Comparison of ENCODE assay signal across 20 mouse cellular contexts in the genomic region with DNA sequence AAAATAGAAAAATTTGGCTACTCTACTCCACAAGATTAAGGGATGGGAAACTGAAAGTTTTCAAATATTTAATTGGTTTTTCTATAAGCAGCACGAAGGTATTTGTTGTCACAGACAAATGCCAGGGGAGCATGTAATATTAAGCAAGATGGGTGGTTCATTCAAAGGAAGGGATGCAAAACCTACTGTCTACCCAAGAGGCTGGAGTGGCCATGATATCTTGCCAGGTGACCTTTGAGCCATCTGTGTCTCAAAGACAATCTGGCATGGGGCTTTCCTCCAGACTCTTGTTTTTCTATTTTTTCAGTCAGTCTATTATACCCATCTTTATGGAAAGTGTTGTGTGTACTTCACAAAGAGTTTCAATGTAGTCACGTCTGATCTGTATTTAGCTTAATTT.
DNase-seq lines count a peak whose midpoint lies in the region; ATAC-seq lines count a peak whose summit lies in the region.
"Had no signal": no experiment of that assay in that cellular context is flagged by ENCODE, and none has a peak within 500 bp of the region (broad histone marks: within the 10 kb centered on the region; RNA-seq: fewer than 3 reads in every experiment).

No protein-coding gene starts in this region.

- H3K4me2 ChIP-seq in neural tube, embryonic 15.5 days: no peak overlapping the region
- H3K4me2 ChIP-seq: heart, embryonic 11.5 days; hindbrain, embryonic 12.5 days; hindbrain, embryonic 15.5 days had no signal

- no peaks in the 10 kb centered on the region for H3K36me3 ChIP-seq in neural tube, embryonic 15.5 days
- H3K36me3 ChIP-seq: hindbrain, embryonic 12.5 days; hindbrain, embryonic 15.5 days had no signal

- no peak overlapping the region for H3K27ac ChIP-seq in neural tube, embryonic 15.5 days (replicated peaks)
- H3K27ac ChIP-seq: gastrocnemius, adult 2 months; hindbrain, embryonic 12.5 days; hindbrain, embryonic 15.5 days had no signal

- H3K4me1 ChIP-seq in neural tube, embryonic 15.5 days: no peaks in the 10 kb centered on the region
- H3K4me1 ChIP-seq: hindbrain, embryonic 12.5 days; hindbrain, embryonic 15.5 days had no signal

- no peaks in the 10 kb centered on the region for H3K9me3 ChIP-seq in neural tube, embryonic 15.5 days (replicated peaks)
- H3K9me3 ChIP-seq: hindbrain, embryonic 12.5 days; hindbrain, embryonic 15.5 days had no signal

- H3K27me3 ChIP-seq in neural tube, embryonic 15.5 days (replicated peaks): no peaks in the 10 kb centered on the region
- H3K27me3 ChIP-seq: hindbrain, embryonic 12.5 days; hindbrain, embryonic 15.5 days had no signal

- ATAC-seq in neural tube, embryonic 15.5 days (ENCODE audit: low FRiP score): no peak
- ATAC-seq: CD4-positive, CD25-positive, alpha-beta regulatory T cell, adult 4 months; forebrain, embryonic 14.5 days; forebrain, postnatal 0 days; intestine, postnatal 0 days had no signal

- H3K9ac ChIP-seq in neural tube, embryonic 15.5 days (replicated peaks): no peak overlapping the region
- H3K9ac ChIP-seq: forebrain, postnatal 0 days; hindbrain, embryonic 12.5 days; hindbrain, embryonic 15.5 days had no signal

- H3K4me3 ChIP-seq in neural tube, embryonic 15.5 days (replicated peaks): no peak overlapping the region
- H3K4me3 ChIP-seq: gastrocnemius, adult 2 months; hindbrain, embryonic 12.5 days; hindbrain, embryonic 15.5 days had no signal

- WGBS in neural tube, embryonic 15.5 days: 86% methylated on average over 2 of the region's 2 CpGs

- DNase-seq in cerebellum, adult 11 months: peak; percentile 19
- DNase-seq in cerebellum, adult 18-20 months: peak; percentile 43 to 46
- DNase-seq in cerebellum, adult 9-10 months: peak; percentile 59
- DNase-seq in cerebellum, postnatal 25 days: peak; percentile 17 to 57
- DNase-seq in layer of hippocampus, adult 9-11 months: no peak
- DNase-seq in kidney, postnatal 10 days: no peak
- no peak for DNase-seq in urinary bladder, postnatal 36 days (ENCODE audit: low spot score in 2 of 2)
- DNase-seq: adrenal gland, adult 2 months; adrenal gland, postnatal 14 days; forebrain, postnatal 0 days; gastrocnemius, adult 2 months; gastrocnemius, postnatal 14 days; heart, adult 11 months had no signal

Comparison
In these comparisons a context has a peak if more than half of its experiments do, and no peak if none do; other contexts are left out.
1. DNase-seq: peak in cerebellum, adult 11 months (single experiment), cerebellum, adult 18-20 months (2 of 2), cerebellum, adult 9-10 months (single experiment) and cerebellum, postnatal 25 days (2 of 2); none in layer of hippocampus, adult 9-11 months (single experiment), kidney, postnatal 10 days (single experiment) and urinary bladder, postnatal 36 days (0 of 2).